Mouse (Mus musculus) cerebellum, adult 2 months (tissue): ENCODE measurements at regions not wholly inside any gene's neighbourhood (a gene's known extent, or its start where the extent isn't known, plus 50 kb on each side); places are given as distances from the start of the nearest gene placed in this dataset.

ENCODE experiments used
- CTCF ChIP-seq: fragments of 200-500 bp; IDR thresholded peaks from 2 replicates; pipeline ENCODE4 v1.5.1; 2011; ENCODE audit warnings: low read depth, mild to moderate bottlenecking, control low read depth, low read length, moderate library complexity, borderline replicate concordance; ENCODE audit not compliant: insufficient read depth
- POLR2A ChIP-seq: fragments of 200-500 bp; IDR thresholded peaks from 2 replicates; pipeline ENCODE4 v1.6.1; 2011; ENCODE audit warnings: low read length, control low read depth, borderline replicate concordance; ENCODE audit not compliant: insufficient read depth

DNA sequence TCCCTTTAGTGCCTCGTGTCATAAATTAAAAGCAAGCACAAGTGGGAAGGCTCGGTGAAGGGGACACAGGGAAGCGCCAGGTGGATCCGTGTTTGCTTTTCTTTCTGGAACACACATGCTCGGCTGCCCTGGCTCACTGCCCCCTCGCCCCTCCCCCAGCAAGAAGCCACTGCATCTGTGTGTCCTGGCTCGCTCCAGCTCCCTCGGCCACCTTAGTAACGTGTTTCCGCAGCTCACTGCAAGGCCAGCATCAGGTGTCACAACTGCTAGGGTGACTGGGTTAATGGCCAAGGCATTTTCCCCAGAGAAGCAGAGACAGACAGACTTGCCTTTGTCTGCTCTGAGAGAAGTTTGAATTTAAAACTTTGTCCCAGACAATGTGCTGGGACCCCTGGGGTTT, 855.7 kb upstream of the Car8 start:
- TF ChIP-seq POLR2A (no peak), CTCF (no peak)
